Mouse (Mus musculus): Measurements from ENCODE around the gene Flywch2.

Gene Flywch2

DNA sequence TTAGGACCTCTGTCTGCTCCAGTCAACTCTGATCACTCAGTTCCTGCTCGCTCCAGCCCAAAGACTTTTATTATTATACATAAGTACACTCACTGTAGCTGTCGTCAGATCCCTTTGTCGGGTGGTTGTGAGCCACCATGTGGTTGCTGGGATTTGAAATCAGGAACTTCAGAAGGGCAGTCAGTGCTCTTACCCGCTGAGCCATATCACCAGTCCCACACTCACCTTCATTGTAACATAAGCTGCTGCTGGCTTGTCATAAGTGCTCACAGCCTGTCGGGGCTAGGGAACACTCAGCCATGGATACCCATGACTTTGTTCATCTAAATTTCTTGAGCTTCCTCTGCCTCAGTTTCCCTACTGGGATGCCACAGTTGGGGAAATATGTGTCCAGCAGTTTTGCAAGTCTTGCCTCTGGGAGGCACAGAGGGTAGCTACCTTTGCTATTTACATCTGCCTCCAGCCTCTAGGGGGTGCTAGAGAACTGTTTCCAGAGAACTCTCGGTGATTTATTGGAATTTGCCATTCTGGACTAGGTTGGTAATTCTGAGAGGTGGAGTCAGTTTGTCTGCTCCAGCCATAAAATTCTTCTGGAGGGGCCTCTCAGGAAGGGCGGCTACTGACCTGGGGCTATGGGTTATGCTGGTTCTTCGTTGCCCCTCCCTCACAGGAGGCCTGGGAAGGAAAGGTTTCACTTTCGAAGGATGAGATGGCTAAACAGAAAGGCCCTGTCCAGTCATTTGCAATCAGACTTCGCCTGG, 37.1 kb downstream of the Flywch2 start:
- DNase-seq (ENCODE audit: low read depth, low spot score), result no peak

GRCm38 (mm10) chr17:23748026-23748425, 37.9 kb downstream of the Flywch2 start:
- DNase-seq (ENCODE audit: low read depth, low spot score), result no peak

GRCm38 (mm10) chr17:23747471-23747870, 38.4 kb downstream of the Flywch2 start:
- DNase-seq (ENCODE audit: low read depth, low spot score), result no peak

GRCm38 (mm10) chr17:23746767-23747166, 39.1 kb downstream of the Flywch2 start:
- DNase-seq (ENCODE audit: low read depth, low spot score), result no peak

DNA sequence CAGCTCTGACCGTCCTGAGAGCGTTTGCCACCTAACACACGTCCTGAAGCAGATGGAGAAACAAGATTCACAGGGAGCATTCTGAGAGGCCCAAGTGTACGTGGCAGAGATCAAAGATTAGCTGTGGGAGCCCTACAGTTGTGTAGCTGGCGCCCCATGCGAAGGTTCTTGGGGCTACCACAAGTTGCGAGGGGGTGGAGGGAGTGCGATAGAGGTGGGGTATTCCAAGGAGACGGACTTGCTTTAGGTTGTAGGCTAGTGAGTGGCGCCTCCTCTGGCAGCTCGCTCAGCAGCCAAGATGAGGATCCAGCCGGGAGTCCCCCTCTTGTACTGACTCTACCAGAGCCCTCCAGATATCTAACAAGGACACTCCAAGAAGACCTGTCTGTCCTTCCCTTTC, 39.6 kb downstream of the Flywch2 start:
- no peak for DNase-seq (ENCODE audit: low read depth, low spot score)

GRCm38 (mm10) chr17:23745301-23746251, 40.3 kb downstream of the Flywch2 start, which contains the start of gene Kremen2:
TSS of gene Kremen2 (minus strand) at chr17:23745833.
- DNase-seq (ENCODE audit: low read depth, low spot score), result no peak

DNA sequence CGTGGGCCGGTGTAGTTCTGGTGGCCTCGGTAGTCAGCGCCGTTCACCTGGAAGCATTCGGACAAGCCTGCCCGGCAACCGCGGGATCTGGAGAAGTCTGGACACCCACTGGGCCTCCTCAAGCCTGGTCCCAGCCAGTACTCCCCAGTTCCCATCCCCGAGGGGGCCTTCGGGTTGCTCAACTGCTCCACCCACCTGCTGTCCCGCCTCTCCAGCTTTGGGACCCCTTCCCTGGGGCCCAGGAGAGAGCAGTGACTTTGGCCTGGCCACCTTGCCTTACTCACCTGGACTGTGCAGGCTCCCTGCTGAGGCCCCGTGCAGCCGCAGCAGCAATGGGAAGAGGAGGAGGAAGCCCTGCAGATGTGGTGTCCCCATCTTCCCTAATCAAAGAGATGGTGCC, 41.2 kb downstream of the Flywch2 start:
- DNase-seq (ENCODE audit: low read depth, low spot score), result no peak

GRCm38 (mm10) chr17:23744076-23744475, 41.8 kb downstream of the Flywch2 start:
- DNase-seq (ENCODE audit: low read depth, low spot score), result no peak

DNA sequence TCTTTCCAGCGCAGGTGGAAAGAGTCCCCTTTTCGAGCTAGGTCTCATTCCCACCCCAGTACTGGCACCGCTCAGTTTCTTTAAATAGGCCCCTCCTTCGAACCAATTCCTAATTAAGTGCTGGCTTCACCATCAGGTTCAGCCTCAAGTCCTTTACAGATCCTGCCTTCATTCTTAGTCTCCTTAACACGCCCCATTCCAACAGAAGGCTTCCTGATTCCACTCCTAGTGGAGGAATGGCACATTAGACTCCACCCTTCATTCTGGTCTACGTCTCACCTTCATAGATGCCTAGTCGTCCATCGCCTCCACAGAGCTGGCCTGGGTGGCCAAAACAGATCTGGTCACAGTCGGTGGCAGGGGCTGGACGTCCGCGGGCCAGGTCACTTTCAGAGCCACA, 42.9 kb downstream of the Flywch2 start:
- no peak for DNase-seq (ENCODE audit: low read depth, low spot score)

DNA sequence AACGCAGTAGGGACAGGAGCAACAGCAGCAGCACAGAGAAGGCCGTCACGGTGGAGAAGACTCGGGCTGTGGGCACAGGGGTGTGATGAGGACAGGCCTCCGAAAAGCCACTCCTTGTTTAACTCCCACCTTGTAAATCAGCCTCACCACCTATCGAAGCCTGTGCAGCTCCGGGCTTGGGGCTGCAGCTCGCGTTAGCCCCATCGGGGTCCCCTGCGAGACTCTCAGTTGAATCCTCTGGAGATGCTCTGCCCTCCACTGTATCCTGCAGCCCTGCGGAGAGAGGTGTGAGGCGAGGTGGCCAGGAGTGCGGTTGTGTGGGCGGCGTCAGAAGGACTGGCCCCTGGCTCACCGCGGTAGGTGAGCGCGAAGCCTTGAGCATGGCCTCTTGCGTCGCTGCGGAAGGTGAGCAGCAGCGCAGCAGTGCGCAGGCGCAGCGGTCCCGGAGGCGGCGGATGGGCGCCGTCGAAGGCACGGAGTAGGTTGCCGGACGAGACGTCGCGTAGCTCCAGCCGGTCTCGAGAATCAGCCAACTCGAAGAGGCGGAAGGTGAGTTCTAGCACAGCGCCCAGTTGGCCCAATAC, 43.6 kb downstream of the Flywch2 start:
- DNase-seq (ENCODE audit: low read depth, low spot score), result no peak

GRCm38 (mm10) chr17:23741359-23742209, 44.3 kb downstream of the Flywch2 start:
- no peak for DNase-seq (ENCODE audit: low read depth, low spot score)

DNA sequence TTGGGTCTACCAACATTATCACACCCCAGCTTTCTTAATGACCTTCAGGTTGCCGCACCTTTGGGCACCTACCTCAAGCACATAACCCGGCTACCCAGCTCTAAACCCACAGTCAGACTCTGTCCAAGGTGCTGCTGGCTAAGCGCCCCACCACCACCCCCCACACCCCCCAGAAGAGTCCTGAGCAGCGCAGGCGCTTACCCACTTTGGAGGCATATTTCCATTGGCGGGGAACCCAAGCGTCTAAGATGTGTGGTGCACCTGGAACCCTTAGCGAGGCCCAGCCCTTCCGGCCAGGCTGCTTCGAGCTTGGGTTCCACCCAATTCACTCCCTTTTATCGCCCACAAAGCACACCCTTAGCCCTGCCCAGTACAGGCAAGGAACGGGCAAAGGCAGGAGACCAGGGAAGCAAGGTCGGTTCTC, 45.3 kb downstream of the Flywch2 start, which contains the start of gene Paqr4:
Gene Paqr4 (minus strand): TSS at position 270 of the 424 bp plus-strand sequence.
- no peak for DNase-seq (ENCODE audit: low read depth, low spot score)

DNA sequence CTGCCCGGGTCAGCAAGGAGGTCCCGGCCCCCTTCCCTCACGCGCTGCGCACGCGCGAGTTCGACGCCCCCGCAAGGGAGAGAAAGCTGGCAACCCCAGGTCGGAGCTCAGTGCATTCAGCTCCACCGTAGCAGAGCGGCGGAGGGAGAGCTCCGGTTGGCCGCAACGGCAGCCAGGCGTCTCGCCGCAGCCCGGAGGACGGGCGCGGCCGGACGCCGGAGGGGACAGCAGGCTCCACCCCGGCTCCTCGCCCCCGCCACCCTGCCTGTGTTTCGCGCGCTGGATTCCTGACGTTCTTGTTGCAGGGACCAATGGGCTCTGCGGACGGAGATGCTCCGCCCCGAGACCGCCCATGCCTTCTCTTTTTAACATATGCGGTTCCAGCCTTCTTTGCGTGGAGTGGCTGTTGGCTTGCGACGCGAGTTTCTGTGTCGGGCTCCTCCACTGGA, 45.7 kb downstream of the Flywch2 start:
- peak; percentile 77 for DNase-seq (ENCODE audit: low read depth, low spot score)

DNA sequence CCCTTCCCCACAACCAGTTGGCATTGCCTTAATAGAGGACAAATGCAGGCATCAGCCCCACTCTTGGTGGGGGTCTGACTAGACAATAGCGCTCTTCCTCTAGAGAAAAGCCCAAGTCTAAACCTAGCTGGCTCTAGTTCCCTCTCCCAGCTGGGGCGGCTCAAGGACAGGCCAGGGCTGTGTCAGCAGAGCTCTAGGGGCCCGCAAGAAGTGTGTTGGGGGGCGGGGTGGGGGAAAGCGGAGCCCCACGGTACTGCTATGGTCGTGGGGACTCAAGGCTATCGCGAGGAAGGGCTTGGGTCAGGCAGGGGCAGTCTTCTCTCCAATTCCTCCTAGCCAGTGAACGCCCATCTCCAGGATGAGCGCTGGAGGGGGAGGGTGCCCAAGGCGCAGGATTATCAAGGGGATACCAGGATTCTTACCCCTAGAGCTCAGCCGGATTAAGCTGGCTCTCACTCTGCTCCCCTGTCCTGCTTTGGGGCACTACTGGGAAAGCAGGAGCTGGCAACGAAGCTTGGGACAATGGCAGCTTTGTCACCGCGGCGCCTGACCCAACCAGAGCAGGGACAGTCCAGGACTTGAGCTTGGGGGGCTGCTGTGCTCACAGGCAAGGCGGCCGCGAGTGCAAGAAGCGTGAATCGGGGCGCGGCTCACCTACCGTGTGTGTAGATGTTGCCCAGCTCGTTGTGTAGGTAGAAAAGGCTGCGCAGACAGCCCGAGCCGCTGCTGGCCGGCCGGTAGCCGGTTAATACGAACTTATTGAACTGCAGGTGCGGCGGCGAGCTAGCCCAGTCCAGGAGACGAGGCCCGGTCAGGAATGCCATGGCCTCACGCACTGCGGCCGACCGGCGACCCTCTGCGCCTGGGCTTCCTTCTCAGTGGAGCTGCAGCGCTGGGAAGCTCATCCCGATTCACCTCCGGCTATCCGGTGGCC, 46.4 kb downstream of the Flywch2 start:
- DNase-seq (ENCODE audit: low read depth, low spot score), result no peak

DNA sequence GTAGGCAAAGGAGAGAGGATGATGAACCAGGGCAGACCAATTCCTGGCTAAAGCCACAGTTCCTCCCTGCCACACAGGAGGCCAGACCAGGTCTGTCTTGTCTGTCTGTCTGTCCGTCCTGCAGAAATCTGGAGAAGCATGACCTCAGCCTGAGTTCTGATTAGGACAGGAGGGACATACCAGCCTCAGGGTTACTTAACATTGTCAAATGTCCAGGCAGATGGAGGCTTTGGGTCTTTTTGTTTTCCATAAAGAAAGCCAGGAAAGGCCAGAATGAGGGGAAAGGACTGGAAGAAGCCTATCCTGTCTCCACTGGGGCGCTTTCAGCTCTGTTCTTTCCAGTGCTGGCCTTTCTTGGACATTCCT, 47.1 kb downstream of the Flywch2 start:
- DNase-seq (ENCODE audit: low read depth, low spot score), result no peak

GRCm38 (mm10) chr17:23737493-23738445, 48.1 kb downstream of the Flywch2 start:
- DNase-seq (ENCODE audit: low read depth, low spot score), result no peak

DNA sequence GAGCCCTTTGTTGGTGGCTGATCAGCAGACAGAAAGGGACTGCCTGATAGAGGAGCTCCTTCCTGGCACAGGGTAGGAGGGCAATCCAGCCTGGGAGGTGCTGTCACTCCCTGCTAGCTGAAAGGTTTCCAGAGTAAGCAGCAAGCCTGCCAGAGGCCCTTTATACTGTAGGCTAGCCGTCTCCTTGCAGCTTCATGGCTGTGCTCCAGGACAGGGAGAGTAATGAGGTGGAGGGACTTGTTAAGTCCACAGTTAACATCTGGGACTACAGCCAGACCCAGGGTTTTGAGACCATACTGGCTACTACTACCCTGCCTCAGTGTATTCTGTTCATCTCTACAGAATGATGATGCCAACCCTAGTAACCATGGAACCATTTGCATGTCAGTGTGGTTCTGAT, 51.5 kb downstream of the Flywch2 start:
- no peak for DNase-seq (ENCODE audit: low read depth, low spot score)

- no peak for DNase-seq (ENCODE audit: low read depth, low spot score)
Measured at GRCm38 (mm10) chr17:23730441-23730840, 55.4 kb downstream of the Flywch2 start.

Measured in brain, embryonic 18.5 days (tissue).